Mouse (Mus musculus) monocyte, adult 59 days (primary cell): ENCODE measurements around the gene N4bp3. TPM values are rescaled to one million over a fixed set of nuclear protein-coding genes. Genes with fewer than 3 reads are reported as not detected.

ENCODE experiments used
- total RNA-seq, 2 experiments: library from RNA; stranded (reverse); gene quantifications; one replicate each; pipeline ENCODE4 v1.2.4; 2023

Gene N4bp3
- total RNA-seq = 1 to 10 TPM; 1.6 to 5.1 TPM

GRCm38 (mm10) chr11:51650691-51651515, at the start of gene N4bp3, which contains the start of gene D930048N14Rik:
Gene N4bp3 (minus strand): TSS chr11:51650842.
Gene D930048N14Rik (plus strand): TSS chr11:51650954.

GRCm38 (mm10) chr11:51688330-51689328, 38.0 kb upstream of the N4bp3 start, which contains the start of gene 0610009B22Rik:
Gene 0610009B22Rik (minus strand): TSS chr11:51688874.

GRCm38 (mm10) chr11:51635525-51636322, 14.9 kb downstream of the N4bp3 start, which contains the start of gene Rmnd5b:
Gene Rmnd5b (minus strand): TSS chr11:51635896.

GRCm38 (mm10) chr11:51619409-51620060, 31.1 kb downstream of the N4bp3 start, which contains the start of gene Nhp2:
Gene Nhp2 (plus strand): TSS chr11:51619735.

GRCm38 (mm10) chr11:51606447-51607095, 44.1 kb downstream of the N4bp3 start, which contains the start of gene Hnrnpab:
Gene Hnrnpab (minus strand): TSS chr11:51606847.

Other genes with a start within 250 kb of the N4bp3 start
- gene Phykpl, start 66.1 kb downstream of the N4bp3 start, total RNA-seq = 10 to 100 TPM; 11.0 to 12.1 TPM
- gene Hnrnpab, start 44.0 kb downstream of the N4bp3 start, total RNA-seq = 100 to 1,000 TPM; 164 to 189 TPM
- gene Nhp2, start 31.1 kb downstream of the N4bp3 start, total RNA-seq = 10 to 100 TPM; 39.3 to 46.1 TPM
- gene Rmnd5b, start 14.9 kb downstream of the N4bp3 start, total RNA-seq = 10 to 100 TPM; 26.9 to 32.7 TPM
- gene D930048N14Rik, start 112 bp upstream of the N4bp3 start, total RNA-seq = under 1 TPM in 1 of 2 experiments, not detected in 1; 0.18 TPM
- gene 0610009B22Rik, start 38.0 kb upstream of the N4bp3 start, total RNA-seq = 10 to 100 TPM in 1 of 2 experiments, 1 to 10 TPM in 1; 6.4 to 10.2 TPM
- gene Sec24a, start 112.8 kb upstream of the N4bp3 start, total RNA-seq = 10 to 100 TPM; 38.5 to 43.5 TPM
- 10 to 100 TPM; 35.4 to 38.7 TPM for gene Sar1b, start 112.8 kb upstream of the N4bp3 start, total RNA-seq
- gene Jade2, start 206.8 kb upstream of the N4bp3 start, total RNA-seq = 10 to 100 TPM; 18.6 to 21.0 TPM